Mouse (Mus musculus): ENCODE measurements around the gene Kcnf1.

- TF ChIP-seq POLR2A (IDR thresholded peaks at IDR 0.05; ENCODE audit: insufficient read depth, low read length) (no peak), CTCF (IDR thresholded peaks at IDR 0.05; ENCODE audit: low read depth, low read length) (no peak), EP300 (IDR thresholded peaks at IDR 0.05; ENCODE audit: insufficient read depth, low read depth, low read length) (no peak)
Observed at GRCm38 (mm10) chr12:17220631-17221030, 43.9 kb upstream of the Kcnf1 start.

Data from ES-Bruce4 (cell line).